Mouse (Mus musculus) adrenal gland, adult (tissue): ENCODE measurements around the gene Gm49721.
"Not testable (repeated sequence)": the region's sequence is repeated elsewhere in the genome, so short reads cannot be mapped to it uniquely, and the experiment has no call there.

ENCODE experiments used
- DNase-seq, 2 experiments: peaks; one replicate each; pipeline ENCODE4 v3.0.0; 2022 to 2023; ENCODE audit warnings: low spot score in 1 of 2; ENCODE audit not compliant: inconsistent age in 2 of 2

The Gm49721 gene

GRCm38 (mm10) chr17:6979380-6979779 is 676 bp downstream of the Gm49721 start:
- DNase-seq = peak in 1 of 2 experiments; percentile 67

- DNase-seq = peak in 1 of 2 experiments; percentile 75
Observed at GRCm38 (mm10) chr17:6980144-6980543, 1.4 kb downstream of the Gm49721 start.

DNA sequence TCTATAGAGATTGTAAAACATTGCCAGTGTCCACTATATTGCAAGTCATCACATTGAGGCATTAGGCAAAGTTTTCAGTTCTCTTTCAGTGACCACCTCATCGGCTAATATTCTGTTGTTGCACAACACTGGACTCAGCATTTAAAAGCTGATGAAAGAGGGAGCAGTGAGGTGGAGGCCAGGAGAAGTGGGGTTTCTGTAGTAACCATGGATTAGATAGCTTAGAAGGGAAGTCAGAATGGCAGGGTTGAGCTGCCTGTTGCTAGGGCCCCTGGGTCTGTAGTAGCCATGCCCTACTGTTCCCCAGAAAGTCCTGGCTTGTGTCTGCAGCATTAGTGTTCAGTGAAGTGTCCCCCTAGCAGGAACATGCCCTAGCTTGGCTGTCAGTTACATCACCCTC is 7.4 kb downstream of the Gm49721 start:
- peak in 1 of 2 experiments; percentile 21 for DNase-seq

DNA sequence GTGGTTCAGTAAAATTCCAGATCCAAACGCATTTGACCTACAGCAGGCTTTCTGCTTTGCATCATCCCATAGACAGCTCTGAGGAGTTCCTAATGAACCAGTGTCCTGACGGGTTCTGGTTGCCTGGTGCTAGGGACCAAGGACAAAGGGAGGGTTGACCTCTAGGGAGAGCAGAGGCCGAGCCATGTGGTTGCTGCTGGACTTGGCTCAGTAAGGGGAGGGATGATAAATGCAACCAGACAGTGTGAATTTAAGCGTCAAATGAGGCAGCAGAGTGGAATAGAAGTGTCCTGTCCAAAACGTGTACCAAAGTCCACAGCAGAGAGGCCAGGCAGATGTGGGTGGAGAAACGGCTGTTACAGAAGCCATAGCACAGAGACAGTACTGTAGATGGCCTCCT is 16.8 kb downstream of the Gm49721 start:
- not testable (repeated sequence) for DNase-seq

DNA sequence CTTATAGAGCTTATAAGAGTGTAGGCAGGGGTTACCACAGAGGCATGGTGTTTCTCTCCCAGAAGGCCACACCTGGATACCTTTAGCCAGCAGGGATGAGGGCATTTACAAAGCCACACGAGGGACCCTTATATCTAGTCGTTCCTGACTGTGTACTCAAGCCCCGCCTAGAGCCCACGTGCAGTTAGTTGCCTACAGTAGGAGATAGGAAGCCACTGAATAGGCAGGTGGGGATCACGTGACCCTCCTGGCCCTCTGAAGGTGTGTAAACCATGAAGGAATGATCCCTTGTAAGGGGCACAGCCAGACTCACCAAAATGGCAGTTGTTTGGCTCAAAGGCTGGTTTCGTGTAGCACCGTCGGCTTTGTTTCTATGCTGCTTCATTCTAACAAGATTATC is 18.1 kb downstream of the Gm49721 start:
- DNase-seq = peak in 1 of 2 experiments; percentile 19

GRCm38 (mm10) chr17:6997778-6998490 is 19.2 kb downstream of the Gm49721 start:
- DNase-seq = not testable (repeated sequence)

DNA sequence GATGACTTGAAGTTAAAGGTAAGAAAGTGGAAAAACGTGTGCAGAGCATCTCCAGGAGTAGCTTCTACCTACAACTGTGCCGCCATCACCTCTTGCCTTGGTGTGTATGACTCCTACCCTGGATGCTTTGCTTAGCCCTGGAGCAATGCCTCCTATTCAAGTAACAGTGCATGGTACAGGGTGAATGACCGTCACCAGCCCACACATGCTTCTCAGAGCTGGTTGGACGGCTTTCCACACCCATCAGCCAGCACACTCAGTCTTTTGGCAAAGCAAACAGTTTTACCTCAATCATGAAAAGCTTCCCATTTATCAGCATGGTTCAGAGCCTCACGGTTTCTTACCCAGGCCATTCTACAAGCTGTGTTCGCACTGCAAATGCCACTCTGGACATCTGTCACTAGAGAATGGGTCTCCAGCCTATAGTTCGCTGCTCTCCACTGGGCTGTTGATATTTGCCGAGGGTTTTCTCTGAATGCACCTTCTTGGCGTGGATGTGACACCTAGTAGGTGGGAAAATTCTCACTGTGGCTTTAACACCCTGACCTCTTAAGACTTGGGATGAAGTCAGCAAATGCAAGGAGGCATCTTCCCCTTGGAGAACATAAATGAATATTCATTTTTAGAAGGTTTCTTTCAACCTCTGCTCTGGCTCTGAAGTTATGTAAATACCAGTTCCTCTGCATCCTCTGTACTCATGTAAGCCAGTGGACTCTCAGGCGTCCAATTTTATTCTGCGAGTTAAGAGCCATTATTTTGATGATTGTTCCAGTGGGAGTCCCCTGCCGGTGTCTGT is 23.3 kb downstream of the Gm49721 start:
- DNase-seq = peak in 1 of 2 experiments; percentile 57

- not testable (repeated sequence) for DNase-seq
Observed at GRCm38 (mm10) chr17:7003392-7003791, 24.7 kb downstream of the Gm49721 start.

DNA sequence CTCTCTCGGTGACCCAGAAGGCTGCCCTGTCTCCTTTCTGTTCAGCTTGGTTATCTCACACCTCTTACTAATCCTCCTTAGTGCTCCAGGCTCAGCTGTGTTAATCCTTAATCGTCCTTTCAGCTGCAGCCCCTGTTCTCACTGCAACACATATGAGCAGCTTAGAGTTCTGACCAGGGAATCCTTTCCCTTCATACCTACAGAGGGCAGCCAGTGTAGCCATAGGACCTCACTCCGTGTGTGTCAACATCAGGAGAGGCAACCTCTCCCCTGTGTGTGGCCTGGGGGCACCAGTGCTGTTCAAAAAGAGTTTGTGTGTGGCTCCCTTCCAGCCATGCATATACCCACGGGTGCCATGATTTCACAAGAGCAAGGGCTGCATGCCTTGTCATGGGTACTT is 26.9 kb downstream of the Gm49721 start:
- DNase-seq = peak in 1 of 2 experiments; percentile 63

GRCm38 (mm10) chr17:7008885-7009284 is 30.2 kb downstream of the Gm49721 start:
- not testable (repeated sequence) for DNase-seq

DNA sequence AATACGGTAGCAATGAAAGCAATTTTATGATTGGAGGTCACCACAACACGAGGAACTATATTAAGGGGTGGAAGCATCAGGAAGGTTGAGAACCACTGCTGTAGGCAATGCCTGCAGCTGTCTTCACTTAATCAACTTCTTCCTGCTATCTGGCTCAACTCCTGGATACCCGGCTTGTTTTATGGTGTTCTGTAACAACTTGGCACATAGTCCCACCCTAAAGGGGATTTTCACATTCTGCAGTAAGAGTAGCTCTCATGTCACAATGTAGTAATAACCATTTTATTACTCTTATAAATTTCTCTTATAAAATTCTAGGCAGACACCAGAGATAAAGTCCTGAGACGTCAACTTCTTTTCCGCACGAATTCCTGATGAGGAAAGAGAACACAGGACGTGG is 30.7 kb downstream of the Gm49721 start:
- not testable (repeated sequence) for DNase-seq

GRCm38 (mm10) chr17:7009901-7010300 is 31.2 kb downstream of the Gm49721 start:
- DNase-seq = not testable (repeated sequence)

- DNase-seq = not testable (repeated sequence)
Observed at GRCm38 (mm10) chr17:7014190-7014589, 35.5 kb downstream of the Gm49721 start.

- not testable (repeated sequence) for DNase-seq
Observed at GRCm38 (mm10) chr17:7025257-7025656, 46.6 kb downstream of the Gm49721 start, which contains the start of gene Gm1604a. Gm1604a (plus strand) TSS chr17:7025568.

- DNase-seq = not testable (repeated sequence)
Observed at GRCm38 (mm10) chr17:7025764-7026346, 47.2 kb downstream of the Gm49721 start.

- DNase-seq = not testable (repeated sequence)
Observed at GRCm38 (mm10) chr17:7030204-7030603, 51.5 kb downstream of the Gm49721 start.

DNA sequence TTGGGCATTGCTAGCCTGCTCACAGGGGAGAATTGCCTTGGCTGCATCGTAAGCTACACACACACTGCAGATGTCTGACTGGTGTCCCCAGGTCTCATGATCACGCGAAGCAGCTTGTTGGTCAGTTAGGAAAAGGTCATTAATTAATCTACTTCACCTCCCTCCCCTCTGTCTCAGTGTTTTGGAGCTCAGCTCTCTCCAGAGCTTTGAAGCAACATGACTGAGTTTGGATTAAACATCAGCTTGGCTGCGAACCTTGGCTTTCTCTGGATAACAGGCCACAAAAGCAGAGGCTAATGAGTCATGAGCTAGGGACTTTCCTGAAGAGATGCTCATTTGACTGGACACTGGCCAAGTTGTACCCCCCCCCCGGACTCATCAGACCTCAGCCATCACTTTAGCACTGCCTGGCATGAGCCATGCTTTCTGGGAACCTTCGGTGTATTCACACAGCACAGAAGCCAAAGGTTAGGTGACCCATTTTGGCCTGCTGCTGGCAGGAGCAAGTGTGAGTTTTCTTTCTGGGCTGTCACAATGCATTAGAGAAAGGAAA is 52.0 kb downstream of the Gm49721 start:
- not testable (repeated sequence) for DNase-seq

GRCm38 (mm10) chr17:7033192-7034166 is 54.8 kb downstream of the Gm49721 start:
- not testable (repeated sequence) for DNase-seq

DNA sequence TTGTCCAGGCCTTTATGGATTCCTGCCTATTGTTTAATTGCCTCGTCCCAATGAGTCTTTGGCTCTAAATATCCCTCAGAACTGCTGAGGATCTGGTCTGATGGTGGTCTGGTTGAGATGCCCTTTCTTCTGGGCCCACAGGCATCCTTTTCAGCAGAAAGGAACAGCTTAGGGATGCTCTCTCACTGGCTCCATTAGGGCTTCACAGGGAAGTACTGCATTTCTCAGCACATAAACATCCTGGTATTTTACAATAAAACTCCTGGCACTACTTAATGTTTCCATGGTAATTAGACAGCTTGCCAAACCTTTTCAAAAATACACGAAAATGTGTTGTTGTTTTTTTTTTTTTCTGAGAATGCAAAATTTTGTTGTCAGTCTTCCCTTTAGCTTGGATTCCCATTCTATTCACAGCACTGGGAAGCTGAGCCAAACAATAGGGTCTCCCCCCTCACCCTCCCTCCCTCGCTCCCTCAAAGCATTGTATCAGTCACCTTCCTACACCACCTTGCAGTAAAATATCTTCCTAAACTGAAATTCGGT is 90.4 kb downstream of the Gm49721 start:
- not testable (repeated sequence) for DNase-seq
